In genomic region chr2:5942416-5943032, GRCm38 (mm10) we compare ENCODE assay signal across 8 mouse cellular contexts. TPM values are rescaled to one million over a fixed set of nuclear protein-coding genes. Genes with fewer than 3 reads are reported as not detected.
DNase-seq lines count a peak whose midpoint lies in the region; ATAC-seq and TF ChIP-seq lines count a peak whose summit lies in the region.

TSS of gene Dhtkd1 (minus strand) at chr2:5942792.

- under 1% methylated on average over 36 of the region's 36 CpGs for WGBS in hindbrain, embryonic 12.5 days
- WGBS in lung, embryonic 15.5 days, result under 1% methylated on average over 36 of the region's 36 CpGs
- 1% methylated on average over 36 of the region's 36 CpGs for WGBS in olfactory bulb, adult 2 months

- ATAC-seq in activated CD4-positive, CD25-positive, alpha-beta regulatory T cell, adult 4 months, result peak; percentile 23
- ATAC-seq in hindbrain, embryonic 12.5 days (ENCODE audit: low FRiP score), result peak; percentile 98
- peak; percentile 92 for ATAC-seq in lung, embryonic 15.5 days (ENCODE audit: borderline replicate concordance, extremely low read depth, low FRiP score, low TSS enrichment)

- H3K4me1 ChIP-seq in hindbrain, embryonic 12.5 days, result no peaks in the 10 kb centered on the region
- no peaks in the 10 kb centered on the region for H3K4me1 ChIP-seq in lung, embryonic 15.5 days
- peaks cover 9% of the 10 kb centered on the region for H3K4me1 ChIP-seq in olfactory bulb, adult 2 months (ENCODE audit: control insufficient read depth, insufficient read depth, low read length)

- no peaks in the 10 kb centered on the region for H3K9me3 ChIP-seq in hindbrain, embryonic 12.5 days (replicated peaks)
- no peaks in the 10 kb centered on the region for H3K9me3 ChIP-seq in lung, embryonic 15.5 days

- TF ChIP-seq CTCF in olfactory bulb, adult 2 months (IDR thresholded peaks at IDR 0.05; ENCODE audit: insufficient read depth, low read depth, low read length), result peak; percentile 36; the same call in 1 of the 2 replicates

- H3K4me2 ChIP-seq in hindbrain, embryonic 12.5 days (replicated peaks), result peak within 1 kb of the TSS; percentile 67
- H3K4me2 ChIP-seq in lung, embryonic 15.5 days, result peak within 1 kb of the TSS; percentile 93

- H3K27ac ChIP-seq in hindbrain, embryonic 12.5 days, result no peak within 1 kb of the TSS; the same call in 1 of the 2 replicates
- H3K27ac ChIP-seq in lung, embryonic 15.5 days, result no peak within 1 kb of the TSS
- H3K27ac ChIP-seq in olfactory bulb, adult 2 months (ENCODE audit: insufficient read depth, low read depth, low read length), result no peak within 1 kb of the TSS

- peak within 1 kb of the TSS; percentile 67 for H3K9ac ChIP-seq in hindbrain, embryonic 12.5 days
- peak within 1 kb of the TSS; percentile 56 for H3K9ac ChIP-seq in lung, embryonic 15.5 days

- TF ChIP-seq POLR2A in olfactory bulb, adult 2 months (IDR thresholded peaks at IDR 0.05; ENCODE audit: insufficient read depth, low read depth, low read length), result 0 out of 2 replicates have a peak, but pooled peaks have one; percentile 22

- peak within 1 kb of the TSS; percentile 52 for H3K4me3 ChIP-seq in hindbrain, embryonic 12.5 days
- H3K4me3 ChIP-seq in lung, embryonic 15.5 days, result peak within 1 kb of the TSS; percentile 53
- H3K4me3 ChIP-seq in olfactory bulb, adult 2 months (ENCODE audit: insufficient read depth, low read depth, low read length), result peak within 1 kb of the TSS; percentile 72

- peak; percentile 44 to 62 for DNase-seq in cerebellum, postnatal 4 days (ENCODE audit: low spot score in 2 of 2)
- peak; percentile 55 to 62 for DNase-seq in frontal cortex, postnatal 25 days (ENCODE audit: low spot score in 2 of 2)
- peak; percentile 71 for DNase-seq in layer of hippocampus, adult 9-11 months
- DNase-seq in thymus, postnatal 0 days (ENCODE audit: low spot score), result peak; percentile 42

- no peaks in the 10 kb centered on the region for H3K36me3 ChIP-seq in hindbrain, embryonic 12.5 days
- H3K36me3 ChIP-seq in lung, embryonic 15.5 days, result no peaks in the 10 kb centered on the region

- no peaks in the 10 kb centered on the region for H3K27me3 ChIP-seq in hindbrain, embryonic 12.5 days
- H3K27me3 ChIP-seq in lung, embryonic 15.5 days, result no peaks in the 10 kb centered on the region

RNA-seq across cellular contexts. Expression of gene Dhtkd1, which starts in this region (rescaled TPM):
- under 1 TPM in 1 of 2 experiments, not detected in 1; 0.37 TPM for polyA plus RNA-seq in activated CD4-positive, CD25-positive, alpha-beta regulatory T cell, adult 4 months (2017; shearing (Covaris generic))
- polyA plus RNA-seq in hindbrain, embryonic 12.5 days (2016; fragmentation: Nextera tagmentation; extraction: Ambion mirVana), result 5.3 and 5.6 TPM in 2 replicates
- polyA plus RNA-seq in lung, embryonic 15.5 days (2015; fragmentation: Nextera tagmentation; extraction: Ambion mirVana), result 3.0 and 3.2 TPM in 2 replicates
- not detected in 2 replicates for polyA plus RNA-seq in olfactory bulb, adult 2 months (2012; ENCODE audit: insufficient read depth, insufficient read length, low replicate concordance, missing spikeins)
- polyA plus RNA-seq in thymus, postnatal 0 days (2015; fragmentation: Nextera tagmentation; extraction: Ambion mirVana), result 0.13 and 0.23 TPM in 2 replicates

Comparison
In these comparisons a context has a peak if more than half of its experiments do, and no peak if none do; other contexts are left out.
1. Peak in ATAC-seq in activated CD4-positive, CD25-positive, alpha-beta regulatory T cell, adult 4 months; RNA of the gene not detected or under 1 TPM.
2. Peak in DNase-seq in thymus, postnatal 0 days; RNA of the gene not detected or under 1 TPM.
3. ATAC-seq: peak in every context shown above with its lines; median percentile 98 in hindbrain, embryonic 12.5 days; 92 in lung, embryonic 15.5 days; 23 in activated CD4-positive, CD25-positive, alpha-beta regulatory T cell, adult 4 months.